Comparison of ENCODE assay signal across 20 mouse cellular contexts in the genomic region with DNA sequence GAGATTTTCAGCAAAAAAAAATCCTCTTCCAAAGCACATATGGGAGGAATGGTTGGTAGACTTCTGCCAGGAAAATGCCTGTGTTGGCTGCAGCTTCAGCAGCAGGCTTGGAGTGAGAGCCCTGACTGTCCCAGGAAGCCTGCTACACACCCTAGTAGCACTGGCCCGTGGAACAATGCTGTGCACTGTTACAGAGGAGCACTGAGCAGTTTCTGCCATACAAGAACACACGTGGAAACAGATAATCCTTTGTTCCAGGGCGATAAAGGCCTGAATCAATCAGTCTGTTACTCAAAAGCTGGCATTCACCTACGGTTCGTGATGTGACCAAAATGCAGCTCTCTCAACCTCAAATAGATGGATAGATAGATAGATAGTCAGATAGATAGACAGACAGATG. TPM values are rescaled to one million over a fixed set of nuclear protein-coding genes. Genes with fewer than 3 reads are reported as not detected.
DNase-seq lines count a peak whose midpoint lies in the region; ATAC-seq lines count a peak whose summit lies in the region.
"Had no signal": no experiment of that assay in that cellular context is flagged by ENCODE, and none has a peak within 500 bp of the region (broad histone marks: within the 10 kb centered on the region; RNA-seq: fewer than 3 reads in every experiment).

No protein-coding gene starts in this region.

- DNase-seq in frontal cortex, adult 2 months (ENCODE audit: extremely low spot score in 1 of 2, low spot score in 1 of 2): no peak
- DNase-seq in layer of hippocampus, adult 9-11 months: peak; percentile 74
- DNase-seq in layer of hippocampus, postnatal 36 days: no peak
- DNase-seq in retina, postnatal 1 day: peak; percentile 7
- DNase-seq in retina, embryonic 14.5 days (ENCODE audit: low spot score): no peak
- DNase-seq in telencephalon, adult 2 months (ENCODE audit: low read depth, low spot score): peak; percentile 51
- no peak for DNase-seq in heart, adult 8-10 months (ENCODE audit: low spot score)
- DNase-seq: adrenal gland, postnatal 25 days; B cell, adult 2 months; cerebellum, adult 2 months; cerebellum, postnatal 14 days; gastrocnemius, postnatal 25 days; heart, adult 11 months; heart, postnatal 4 days; kidney, adult 11 months; kidney, postnatal 25 days; thymus, postnatal 14 days had no signal

- peak; percentile 80 for ATAC-seq in frontal cortex, adult (ENCODE audit: low TSS enrichment)
- ATAC-seq: inflammation-experienced regulatory T-cells, adult 6 months; midbrain, embryonic 13.5 days had no signal

RNA-seq across cellular contexts. Expression of a gene that starts 19.3 kb away (rescaled TPM):
- polyA plus RNA-seq in frontal cortex, adult 2 months (2012; rRNA removed): 13.0 and 14.7 TPM in 2 replicates
- 10 to 100 TPM; 17.5 to 20.6 TPM for total RNA-seq in layer of hippocampus, postnatal 36 days (2021)
- 10 to 100 TPM; 21.9 to 32.9 (median 29.3) TPM for total RNA-seq in heart, adult 8-10 months (2022)

Comparison
In these comparisons a context has a peak if more than half of its experiments do, and no peak if none do; other contexts are left out.
1. DNase-seq: peak in layer of hippocampus, adult 9-11 months (single experiment), retina, postnatal 1 day (single experiment) and telencephalon, adult 2 months (single experiment); none in frontal cortex, adult 2 months (0 of 2), layer of hippocampus, postnatal 36 days (0 of 2), retina, embryonic 14.5 days (single experiment) and heart, adult 8-10 months (single experiment).